Mouse (Mus musculus): Measurements from ENCODE around the gene Ppp4r2.
"Not testable (repeated sequence)": the region's sequence is repeated elsewhere in the genome, so short reads cannot be mapped to it uniquely, and the experiment has no call there.

Gene Ppp4r2

DNA sequence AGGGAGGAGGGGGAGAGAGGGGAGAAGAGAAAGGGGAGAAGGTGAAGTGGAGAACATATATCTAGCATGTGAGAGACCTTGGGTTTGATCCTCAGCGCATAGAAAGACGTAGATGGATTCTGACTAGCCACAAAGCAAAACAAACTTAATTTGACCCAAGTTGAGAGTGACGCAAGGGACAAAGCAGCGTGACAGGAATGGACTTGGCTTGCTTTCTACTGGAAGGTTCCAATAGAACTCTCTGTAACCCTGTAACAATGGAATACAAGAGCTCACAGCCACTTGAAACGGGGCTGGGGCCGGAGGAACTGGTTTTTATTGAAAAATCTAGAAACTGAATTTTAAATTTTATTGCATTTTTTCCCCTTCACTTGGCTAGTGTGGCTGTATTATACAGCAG, 1.7 kb upstream of the Ppp4r2 start:
- no peak for DNase-seq

DNA sequence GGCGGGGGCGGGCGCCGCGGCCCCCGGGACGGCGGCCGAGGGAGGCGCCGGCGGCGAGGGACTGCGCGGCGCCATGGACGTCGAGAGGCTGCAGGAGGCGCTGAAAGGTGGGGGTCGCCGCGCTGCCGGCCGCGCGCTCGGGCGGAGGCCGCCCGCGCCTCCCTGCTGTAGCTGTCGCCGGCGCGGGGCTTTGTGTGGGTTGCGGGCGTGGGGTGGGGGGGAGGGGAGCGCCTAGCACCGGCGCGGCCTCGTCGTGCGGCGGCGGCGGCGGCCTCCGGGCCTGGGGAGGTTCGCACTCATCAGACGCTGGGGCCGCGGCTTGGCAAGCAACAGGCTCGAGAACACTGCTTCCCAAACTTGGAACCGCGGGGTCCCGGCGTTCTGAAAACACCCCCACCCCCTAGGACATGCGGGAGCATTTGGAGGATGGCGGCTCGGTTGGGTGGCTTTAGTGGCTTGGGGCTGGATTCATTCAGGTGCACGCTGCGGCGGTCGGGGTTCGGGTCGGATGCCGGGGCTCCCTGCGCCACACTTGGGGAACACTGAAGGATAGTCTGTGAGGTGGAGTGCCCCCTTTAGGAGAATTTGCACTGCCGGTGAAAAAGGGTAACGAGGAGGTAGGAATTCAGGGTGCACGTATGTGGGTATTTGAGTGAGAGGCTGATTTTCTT, 524 bp downstream of the Ppp4r2 start:
- peak; percentile 83 for DNase-seq

- no peak for DNase-seq
Measured at GRCm38 (mm10) chr6:100834489-100835160, 1.2 kb downstream of the Ppp4r2 start.

GRCm38 (mm10) chr6:100845058-100845457, 11.6 kb downstream of the Ppp4r2 start:
- no peak for DNase-seq

- DNase-seq, result no peak
Measured at GRCm38 (mm10) chr6:100847264-100847663, 13.8 kb downstream of the Ppp4r2 start.

DNA sequence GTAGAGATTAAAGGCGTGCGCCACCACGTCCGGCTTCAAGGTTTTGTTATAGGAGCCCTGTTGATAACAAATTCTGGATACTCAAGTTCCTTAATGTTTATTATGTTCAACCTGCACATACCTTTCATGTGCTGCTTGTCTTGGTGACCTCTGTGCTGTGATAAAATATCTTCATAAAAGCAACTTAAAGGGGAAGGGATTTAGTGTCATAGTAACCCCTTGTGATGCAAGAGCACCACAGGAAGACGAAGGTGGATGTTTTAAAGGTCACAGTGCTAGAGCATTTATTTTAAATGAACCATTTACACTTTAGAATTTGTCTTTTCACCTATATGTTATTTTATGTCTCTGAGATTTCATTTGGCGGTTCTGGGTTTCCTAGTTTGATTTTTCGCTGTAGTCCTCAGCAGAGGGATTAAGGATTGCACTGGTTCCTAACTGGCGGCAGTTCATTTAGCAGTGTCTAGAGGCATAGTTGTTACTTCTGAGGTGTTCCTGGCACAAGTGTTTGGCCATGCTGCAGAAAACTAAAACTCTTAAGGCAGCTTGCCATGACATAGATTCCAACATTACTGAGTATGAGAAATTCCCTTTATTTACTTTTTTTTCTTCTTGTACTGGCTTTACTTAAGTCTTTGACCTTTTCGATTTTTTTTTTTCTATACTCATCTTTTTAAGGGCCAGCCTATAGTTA, 15.4 kb downstream of the Ppp4r2 start:
- DNase-seq, result no peak

DNA sequence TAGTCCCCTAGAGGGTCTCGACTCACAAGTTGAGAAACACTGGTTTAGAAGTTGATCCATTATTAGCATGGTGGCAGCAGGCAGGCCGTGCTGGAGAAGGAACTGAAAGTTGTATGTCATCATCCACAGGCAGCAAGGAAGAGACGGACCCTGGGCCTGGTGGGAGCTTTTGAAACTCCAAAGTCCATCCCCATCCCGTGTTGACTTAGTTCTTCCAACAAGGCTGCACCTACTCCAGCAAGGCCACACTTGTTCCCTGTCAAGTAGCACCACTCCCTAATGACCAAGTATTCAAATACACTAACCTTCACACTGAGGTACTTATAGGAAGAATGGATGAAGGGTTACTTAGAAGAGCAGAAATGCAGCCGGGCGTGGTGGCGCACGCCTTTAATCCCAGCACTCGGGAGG, 17.3 kb downstream of the Ppp4r2 start:
- DNase-seq, result no peak

- DNase-seq, result no peak
Measured at GRCm38 (mm10) chr6:100851083-100851482, 17.7 kb downstream of the Ppp4r2 start.

- no peak for DNase-seq
Measured at GRCm38 (mm10) chr6:100865321-100865720, 31.9 kb downstream of the Ppp4r2 start.

GRCm38 (mm10) chr6:100865788-100866187, 32.4 kb downstream of the Ppp4r2 start:
- not testable (repeated sequence) for DNase-seq

DNA sequence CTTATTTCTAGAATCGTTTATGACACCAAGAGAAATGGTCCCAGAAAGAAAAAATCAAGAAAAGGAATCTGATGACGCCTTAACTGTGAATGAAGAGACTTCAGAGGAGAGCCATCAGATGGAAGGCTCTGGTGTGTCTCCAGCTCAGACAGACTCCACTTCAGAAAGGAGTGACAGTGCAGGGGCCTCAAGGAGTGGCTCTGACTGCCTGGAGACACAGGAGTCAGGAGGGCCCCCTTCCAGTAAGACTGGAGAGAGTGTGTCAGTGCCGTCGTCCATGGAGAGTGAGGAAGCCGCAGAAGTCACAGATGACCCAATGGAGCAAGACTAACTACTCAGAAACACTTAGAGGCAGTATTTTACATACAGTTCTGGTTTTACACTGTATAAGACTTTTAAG, 32.8 kb downstream of the Ppp4r2 start:
- DNase-seq, result not testable (repeated sequence)

DNA sequence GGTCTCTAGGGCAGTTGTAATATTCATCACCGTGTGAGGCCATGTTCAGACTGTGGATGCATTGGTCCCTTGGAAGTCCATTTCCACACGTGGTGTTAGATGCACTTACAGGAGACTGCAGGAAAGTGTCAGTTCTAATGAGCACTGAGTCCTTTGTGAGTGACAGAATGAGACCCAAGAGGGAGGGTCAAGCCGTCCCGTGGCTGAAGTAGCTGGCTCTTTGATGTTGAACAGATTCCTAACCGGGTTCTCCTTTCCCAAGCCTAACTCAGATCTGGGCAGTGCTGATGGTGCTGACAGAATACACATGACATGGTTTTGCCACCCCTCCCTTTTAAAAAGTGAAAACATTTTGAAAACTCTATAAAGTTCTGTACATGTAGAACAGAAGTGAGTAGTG, 35.4 kb downstream of the Ppp4r2 start:
- no peak for DNase-seq

DNA sequence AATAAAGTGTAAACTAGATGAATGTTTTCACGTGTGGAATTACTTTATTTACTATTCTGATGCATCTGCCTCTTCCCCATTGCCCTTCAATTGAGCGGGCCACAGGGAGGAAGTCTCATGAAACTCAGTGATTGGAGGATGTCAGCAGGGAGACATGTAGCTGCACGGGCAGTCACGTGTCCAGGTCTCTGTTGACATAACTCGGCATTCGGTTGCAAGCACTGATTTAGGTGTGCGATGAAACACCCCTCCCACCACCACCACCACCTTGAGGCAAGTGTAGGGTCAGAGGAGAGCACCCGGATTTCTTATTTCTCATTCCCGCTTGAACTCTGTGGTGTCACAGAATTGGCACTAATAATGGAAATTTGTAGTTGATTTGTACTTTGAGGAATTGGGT, 36.5 kb downstream of the Ppp4r2 start:
- DNase-seq, result no peak

DNA sequence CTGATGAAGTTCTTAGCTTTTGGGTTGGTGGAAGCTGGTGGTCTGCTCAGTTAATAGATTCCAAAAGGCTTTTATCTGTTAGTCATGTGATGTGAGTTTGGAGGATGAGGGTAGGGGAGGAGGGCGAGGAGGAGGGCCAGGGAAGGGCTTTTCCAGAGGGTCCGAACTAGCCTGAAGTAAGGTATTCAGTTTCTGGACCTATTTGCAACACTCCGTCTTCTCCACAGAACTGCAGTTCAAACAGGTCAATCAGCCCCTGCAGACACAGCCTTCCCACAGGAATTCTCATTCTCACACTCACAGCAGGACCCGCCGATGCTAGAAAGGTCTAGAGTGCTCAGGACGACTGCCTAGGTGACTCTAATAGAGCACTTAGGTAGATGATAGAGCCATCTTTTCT, 39.8 kb downstream of the Ppp4r2 start:
- DNase-seq, result no peak

GRCm38 (mm10) chr6:100875862-100876623, 42.6 kb downstream of the Ppp4r2 start:
- DNase-seq, result peak; percentile 67

DNA sequence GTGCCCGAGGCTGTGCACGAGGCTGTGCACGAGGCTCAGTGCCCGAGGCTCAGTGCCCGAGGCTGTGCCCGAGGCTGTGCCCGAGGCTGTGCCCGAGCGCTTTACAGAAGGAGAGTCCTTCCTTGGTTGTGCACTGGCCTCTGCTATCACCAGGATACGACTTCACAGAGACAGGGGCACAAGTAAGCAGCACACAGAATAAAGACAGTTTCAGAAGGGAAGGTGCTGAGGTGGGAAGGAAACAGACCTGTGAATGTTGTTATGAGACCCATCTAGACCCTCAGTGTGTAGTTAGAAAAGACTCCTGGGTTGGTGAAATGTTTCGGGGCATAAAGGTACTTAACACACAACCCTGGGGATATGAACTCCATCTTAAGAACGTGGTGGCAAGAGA, 43.2 kb downstream of the Ppp4r2 start:
- DNase-seq, result no peak

DNA sequence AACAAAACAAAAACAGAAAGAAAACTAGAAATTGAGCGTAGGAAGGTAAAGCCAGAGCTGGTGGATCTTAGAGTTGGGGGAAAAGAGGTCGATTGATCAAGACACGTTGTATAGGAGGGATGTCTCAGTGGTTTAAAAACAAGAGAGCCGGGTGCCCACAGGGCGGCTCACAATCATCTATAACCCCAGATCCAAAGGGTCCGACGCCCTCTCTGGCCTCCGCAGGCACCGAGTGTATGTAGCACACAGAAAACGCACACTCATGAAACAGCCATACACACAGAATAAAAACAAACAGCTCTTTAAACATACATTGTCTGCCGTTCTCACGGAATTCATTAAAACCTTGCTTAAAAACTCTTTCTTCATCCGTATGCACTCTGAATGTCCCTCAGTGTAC, 45.1 kb downstream of the Ppp4r2 start:
- no peak for DNase-seq

DNA sequence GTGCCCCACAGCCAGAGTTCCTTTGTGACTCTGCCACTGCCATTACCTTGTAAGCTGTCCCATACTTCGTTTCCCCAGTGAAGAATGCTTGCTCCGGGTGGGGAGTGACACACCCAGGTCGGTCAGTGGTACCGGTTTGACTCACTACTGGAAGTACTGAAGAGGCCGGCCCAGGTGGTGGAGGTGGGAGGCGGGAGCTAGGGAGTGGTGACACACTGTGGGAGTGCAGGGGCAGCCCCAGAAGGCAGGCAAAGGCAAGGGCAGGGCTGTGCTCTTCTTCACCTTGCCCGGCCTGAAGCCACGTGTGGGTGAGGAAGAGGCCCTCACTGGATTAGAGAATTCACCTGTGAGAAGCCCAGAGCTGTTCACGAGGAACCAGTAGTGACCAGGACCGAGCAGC, 46.2 kb downstream of the Ppp4r2 start:
- no peak for DNase-seq

DNA sequence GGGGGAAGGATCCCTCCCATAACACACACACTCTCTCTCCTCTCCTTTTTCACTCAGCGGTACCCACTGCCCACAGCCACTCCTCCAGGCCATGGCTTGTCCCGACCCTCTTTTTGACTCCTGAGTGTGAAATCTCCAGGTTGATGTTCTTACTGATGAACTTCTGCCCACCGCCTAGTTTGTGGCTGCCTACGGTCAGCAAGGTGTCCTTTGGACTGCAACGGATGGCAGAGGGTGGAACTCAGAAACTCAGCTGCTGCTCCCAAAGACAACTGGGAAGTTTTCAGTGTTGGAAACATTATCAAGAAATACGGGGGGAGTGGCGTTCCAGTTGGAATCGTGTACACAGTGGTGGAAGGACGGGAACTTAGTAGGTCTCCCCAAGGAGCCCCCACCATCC, 48.2 kb downstream of the Ppp4r2 start:
- no peak for DNase-seq

- DNase-seq, result peak; percentile 68
Measured at GRCm38 (mm10) chr6:100882381-100883213, 49.2 kb downstream of the Ppp4r2 start.

- peak; percentile 57 for DNase-seq
Measured at GRCm38 (mm10) chr6:100883233-100883632, 49.8 kb downstream of the Ppp4r2 start.

DNA sequence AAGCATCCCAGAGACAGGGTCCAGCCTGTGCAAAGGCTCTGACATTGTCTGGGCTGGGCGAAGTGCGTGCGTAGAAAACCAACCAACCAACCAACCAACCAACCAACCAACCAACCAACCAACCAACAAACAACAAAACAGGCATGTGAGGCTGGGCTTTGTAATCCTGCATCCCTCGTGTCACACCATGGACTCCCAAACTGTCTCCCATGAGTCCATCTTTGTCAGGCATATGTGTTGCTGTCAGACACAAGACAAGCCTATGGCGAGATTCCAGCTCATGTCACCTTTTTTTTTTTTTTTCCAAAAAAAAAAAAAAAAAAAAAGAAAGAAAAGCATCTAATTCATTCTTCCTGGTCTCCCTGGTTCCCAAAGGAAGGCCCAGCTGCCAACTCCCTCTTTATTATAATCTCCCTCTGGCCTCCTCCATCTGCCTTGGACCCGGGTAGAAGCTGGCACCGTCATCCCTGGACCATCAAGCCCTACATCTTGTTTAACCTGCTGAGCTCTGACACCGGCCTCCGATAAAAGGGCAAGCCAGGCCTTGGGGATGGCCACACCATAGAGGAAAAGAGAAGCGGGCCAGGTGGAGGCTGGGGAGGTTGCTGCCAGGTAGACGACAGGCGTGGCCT, 51.3 kb downstream of the Ppp4r2 start:
- no peak for DNase-seq

Data from thymus, postnatal 14 days (tissue).